Mouse (Mus musculus): ENCODE data around the gene Evi2b.

The Evi2b gene

GRCm38 (mm10) chr11:79523560-79524309 is at the start of gene Evi2b:
Gene Evi2b (minus strand): TSS chr11:79523762.
- no peak for DNase-seq

- no peak for DNase-seq
These were observed 46.8 kb upstream of the Evi2b start for GRCm38 (mm10) chr11:79570319-79570718.

GRCm38 (mm10) chr11:79568197-79568911 is 44.8 kb upstream of the Evi2b start:
- DNase-seq: no peak

DNA sequence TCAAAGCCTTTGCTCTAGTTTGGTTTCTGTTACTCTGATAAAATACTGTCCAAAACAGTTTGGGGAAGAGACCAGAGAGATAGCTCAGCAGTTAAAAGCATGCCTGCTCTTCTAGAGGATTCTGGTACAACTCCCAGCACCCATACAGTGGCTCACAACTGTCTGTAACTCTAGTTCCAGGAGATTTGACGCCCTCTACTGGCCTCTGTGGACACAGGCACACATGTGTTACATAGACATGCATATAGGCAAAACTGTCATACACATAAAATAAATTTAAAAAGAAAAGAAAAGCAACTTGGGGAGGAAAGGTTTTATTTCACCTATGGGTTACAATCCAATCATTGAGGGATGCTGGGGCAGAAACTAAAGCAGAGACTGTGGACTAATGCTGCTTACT is 43.4 kb upstream of the Evi2b start:
- DNase-seq: no peak

DNA sequence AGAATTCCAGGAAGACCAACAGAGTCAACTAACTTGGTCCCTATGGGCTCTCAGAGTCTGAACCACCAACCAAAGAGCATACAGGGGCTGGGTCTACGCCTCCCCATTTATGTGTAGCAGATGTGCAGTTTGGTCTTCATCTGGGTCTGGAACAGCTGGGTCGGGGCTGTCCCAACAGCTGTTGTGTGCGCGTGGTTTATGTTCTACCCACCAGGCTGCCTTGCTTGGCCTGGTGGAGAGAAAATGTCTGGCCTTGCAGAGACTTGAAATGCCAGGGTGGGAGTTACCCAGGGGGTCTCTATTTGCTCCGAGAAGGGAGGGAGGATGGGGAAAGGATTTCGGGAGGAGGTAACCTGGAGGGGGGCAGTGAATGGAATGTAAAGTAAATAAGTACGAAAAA is 39.9 kb upstream of the Evi2b start:
- DNase-seq: no peak

GRCm38 (mm10) chr11:79560536-79560935 is 37.0 kb upstream of the Evi2b start:
- DNase-seq: no peak

DNA sequence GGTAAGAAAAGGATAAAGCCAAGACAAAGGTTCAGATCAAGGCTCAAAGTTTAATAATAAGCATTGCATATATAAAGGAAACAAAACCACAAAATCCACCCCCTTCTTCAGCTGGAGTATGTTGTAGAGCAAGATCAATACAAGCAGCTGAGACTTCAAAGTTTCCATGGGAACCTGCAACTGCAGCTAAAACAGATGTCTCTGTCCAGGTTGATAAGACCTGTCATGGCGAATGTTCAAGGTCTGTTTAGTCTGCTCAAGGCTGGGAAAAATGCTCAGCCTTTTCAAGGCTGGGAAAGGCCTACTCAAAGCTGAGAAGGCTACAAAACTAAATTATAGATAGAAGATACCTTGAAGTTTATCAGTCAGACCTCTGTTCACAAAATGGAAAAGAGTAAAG is 29.1 kb upstream of the Evi2b start:
- DNase-seq: no peak

GRCm38 (mm10) chr11:79536293-79536692 is 12.7 kb upstream of the Evi2b start:
- no peak for DNase-seq

DNA sequence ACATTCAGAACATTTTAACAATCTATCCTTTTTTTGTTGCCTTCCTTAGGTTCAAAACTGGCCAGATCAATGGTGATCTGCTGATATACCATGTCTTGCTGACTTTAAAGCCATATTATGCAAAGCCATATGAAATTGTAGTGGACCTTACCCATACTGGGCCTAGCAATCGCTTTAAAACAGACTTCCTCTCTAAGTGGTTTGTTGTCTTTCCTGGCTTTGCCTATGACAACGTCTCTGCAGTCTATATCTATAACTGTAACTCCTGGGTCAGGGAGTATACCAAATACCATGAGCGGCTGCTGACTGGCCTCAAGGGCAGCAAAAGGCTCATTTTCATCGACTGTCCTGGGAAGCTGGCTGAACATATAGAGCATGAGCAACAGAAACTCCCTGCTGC is 12.0 kb upstream of the Evi2b start:
- DNase-seq: no peak

GRCm38 (mm10) chr11:79533950-79534690 is 10.6 kb upstream of the Evi2b start:
- DNase-seq: peak; percentile 31

- peak; percentile 10 for DNase-seq
These were observed 9.7 kb upstream of the Evi2b start for GRCm38 (mm10) chr11:79533311-79533710.

DNA sequence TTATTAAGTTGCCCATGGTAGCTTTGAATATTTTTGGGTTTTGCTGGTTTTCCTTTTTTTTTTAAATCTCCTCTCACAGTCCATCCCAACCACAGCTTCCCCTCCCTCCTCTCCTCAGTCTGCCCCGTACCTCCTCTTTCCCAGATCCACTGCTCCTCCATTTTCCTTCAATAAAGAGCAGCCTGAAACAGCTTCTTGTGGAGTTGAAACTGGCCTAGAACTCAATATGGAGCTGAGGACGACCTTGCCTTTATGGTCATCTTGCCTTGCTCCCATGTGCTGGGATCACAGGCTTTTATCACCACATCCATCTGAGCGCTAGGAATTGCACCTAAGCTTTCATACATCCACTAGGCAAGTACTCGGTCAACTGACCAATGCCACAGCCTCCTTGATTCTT is 7.9 kb upstream of the Evi2b start:
- no peak for DNase-seq

GRCm38 (mm10) chr11:79530774-79531173 is 7.2 kb upstream of the Evi2b start:
- no peak for DNase-seq

GRCm38 (mm10) chr11:79530333-79530761 is 6.8 kb upstream of the Evi2b start, which contains the start of the genes Evi2 and Evi2a:
Gene Evi2 (minus strand): TSS chr11:79530589.
Gene Evi2a (minus strand): TSS chr11:79530609.
- DNase-seq: no peak

DNA sequence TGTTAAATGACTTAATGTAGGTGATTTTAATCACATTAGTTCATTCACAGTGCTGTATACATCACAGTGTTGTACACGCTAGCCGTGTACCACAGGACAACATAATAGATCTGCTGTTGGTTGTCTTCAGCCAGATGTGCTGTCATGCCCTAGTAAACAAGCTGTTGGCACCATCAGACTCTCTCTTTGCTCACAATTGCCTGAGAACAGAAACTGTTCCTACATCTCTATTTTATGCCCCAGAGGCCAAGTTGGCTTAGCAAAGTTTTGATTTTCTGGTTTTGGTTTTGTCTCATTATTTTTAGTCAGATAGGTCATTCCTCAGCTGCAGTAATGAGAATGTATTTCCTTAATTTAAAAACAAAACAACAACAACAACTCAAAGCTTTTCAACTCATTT is 6.2 kb upstream of the Evi2b start:
- no peak for DNase-seq

DNA sequence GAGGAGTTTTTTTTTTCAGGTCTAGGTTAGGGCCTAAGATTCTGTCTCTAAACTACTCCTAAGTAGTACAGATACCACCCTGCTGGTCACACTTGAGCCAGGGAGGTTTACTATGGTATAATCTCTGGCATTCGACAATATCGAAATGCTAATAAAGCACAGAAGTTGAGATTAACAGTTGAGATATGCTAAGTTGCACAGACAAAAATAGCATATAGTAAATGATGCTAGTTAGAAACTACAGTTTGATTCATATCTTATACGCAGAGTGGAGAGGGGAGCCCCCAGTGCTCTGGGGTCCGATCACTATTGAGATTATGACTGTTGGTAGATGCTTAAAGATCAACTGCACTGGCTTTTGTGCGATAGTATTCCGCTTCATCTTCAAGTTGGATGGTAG is 5.7 kb upstream of the Evi2b start:
- no peak for DNase-seq

DNA sequence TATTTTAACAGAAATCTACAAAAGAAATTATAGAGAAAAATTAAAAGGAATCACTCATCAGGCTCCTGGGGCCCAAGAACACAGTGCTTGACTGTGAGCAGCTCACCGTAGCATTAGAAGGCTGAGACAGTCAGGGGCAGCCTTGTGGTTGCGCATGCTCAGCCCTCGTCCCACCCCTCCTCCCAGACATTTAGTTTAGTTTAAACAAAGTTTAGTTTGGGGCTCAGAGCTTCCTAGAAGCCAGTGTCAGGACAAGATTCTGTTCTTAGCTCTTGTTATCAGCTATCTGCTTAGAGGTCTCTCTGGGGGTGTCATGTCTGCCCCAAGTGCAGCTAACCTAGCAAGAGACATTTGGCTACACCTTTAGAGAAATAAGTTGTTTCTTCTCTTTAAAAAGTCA is 5.0 kb upstream of the Evi2b start:
- DNase-seq: no peak

DNA sequence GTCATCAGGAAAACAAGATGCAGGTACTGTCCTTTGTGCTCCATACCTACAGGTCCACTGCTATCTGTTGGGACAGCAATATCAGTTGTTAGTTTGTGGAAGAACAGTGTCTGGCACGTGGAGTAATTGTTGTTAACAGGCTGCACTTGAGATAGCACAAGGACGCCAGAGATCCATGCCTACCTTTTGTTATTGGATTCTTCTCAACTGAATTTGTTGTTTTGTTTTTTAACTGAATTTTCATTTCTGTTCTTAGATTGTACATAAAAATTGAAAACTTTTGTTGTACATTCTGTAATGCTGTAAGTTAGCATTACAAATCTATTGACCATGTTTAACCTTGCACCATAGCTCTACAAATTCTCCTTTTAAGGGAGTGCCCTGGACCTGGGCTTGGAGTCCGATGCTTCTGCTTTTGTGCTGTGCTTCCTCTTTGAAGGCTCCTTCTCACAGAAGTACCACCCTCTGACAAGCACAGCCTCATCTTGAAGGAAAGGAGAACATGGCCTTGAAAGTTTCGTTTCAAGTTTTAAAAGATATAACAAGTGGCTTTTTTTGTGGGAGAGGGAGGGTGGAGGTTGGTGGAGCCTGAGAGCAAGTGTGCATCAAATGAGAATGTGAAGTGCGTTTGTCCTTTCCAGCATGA is 4.3 kb upstream of the Evi2b start:
- DNase-seq: no peak

GRCm38 (mm10) chr11:79527015-79527738 is 3.6 kb upstream of the Evi2b start:
- DNase-seq: no peak

- no peak for DNase-seq
These were observed 3.0 kb upstream of the Evi2b start for GRCm38 (mm10) chr11:79526549-79526948.

- no peak for DNase-seq
These were observed 681 bp upstream of the Evi2b start for GRCm38 (mm10) chr11:79524310-79524575.

- DNase-seq: no peak
These were observed 618 bp downstream of the Evi2b start for GRCm38 (mm10) chr11:79522944-79523343.

GRCm38 (mm10) chr11:79521930-79522329 is 1.6 kb downstream of the Evi2b start:
- DNase-seq: no peak

Data from cerebellum, adult 9-11 months (tissue).